Mouse (Mus musculus): ENCODE measurements around the gene Slc35a5. TPM values are rescaled to one million over a fixed set of nuclear protein-coding genes. Genes with fewer than 3 reads are reported as not detected.

Gene Slc35a5
- total RNA-seq (2021): 1 to 10 TPM; 8.9 to 9.5 TPM
- long read RNA-seq, experiment 1, full-length matches to known transcripts: 6 of 10 reads
- long read RNA-seq, experiment 1, partial matches to known transcripts: 2 of 10 reads
- long read RNA-seq, experiment 1, other reads (novel, unspliced or antisense): 2 of 10 reads
- long read RNA-seq, experiment 2, full-length matches to known transcripts: 2 of 3 reads
- long read RNA-seq, experiment 2, partial matches to known transcripts: 1 of 3 reads
- long read RNA-seq, experiment 2, other reads (novel, unspliced or antisense): 0 of 3 reads

DNA sequence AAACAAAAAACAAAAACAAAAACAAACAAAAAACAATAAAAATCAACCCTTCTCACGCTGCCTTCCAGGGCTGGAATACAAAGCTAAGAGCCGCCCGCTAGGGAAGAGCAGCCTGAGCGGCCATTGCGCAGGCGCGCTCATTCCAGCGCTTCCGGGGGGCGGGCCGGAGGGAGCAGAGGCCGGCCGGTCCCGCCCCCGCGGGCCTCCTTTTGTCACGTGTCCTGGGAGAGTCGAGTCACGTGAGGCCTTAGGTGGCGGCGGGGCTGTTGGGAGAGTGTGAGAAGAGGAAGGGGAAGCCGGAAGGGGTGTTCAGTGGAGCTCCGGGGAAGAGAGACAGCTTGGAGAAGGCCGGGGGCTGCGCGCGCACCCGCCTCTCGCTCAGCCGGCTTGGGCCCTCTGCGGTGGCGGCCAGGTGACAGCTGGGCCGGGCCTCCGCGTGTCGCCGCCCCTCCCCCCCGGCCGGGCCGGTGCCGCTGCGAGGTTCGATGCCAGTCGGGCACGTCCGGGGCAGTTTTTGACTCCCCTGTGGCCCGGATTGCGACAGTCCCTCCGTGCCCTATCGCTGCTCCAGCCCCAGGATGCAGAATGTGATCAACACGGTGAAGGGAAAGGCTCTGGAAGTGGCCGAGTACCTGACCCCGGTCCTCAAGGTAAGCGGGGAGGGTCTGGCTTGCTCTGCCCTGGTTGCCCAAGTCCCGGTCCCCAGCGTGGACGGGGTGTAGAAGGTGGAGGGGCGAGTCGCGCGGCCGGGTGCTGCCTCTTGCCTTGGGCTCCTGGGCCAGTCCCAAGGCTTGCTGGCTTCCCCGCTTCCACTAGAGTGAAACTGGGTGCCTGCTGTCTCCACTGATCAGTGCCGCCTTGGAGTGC, at the start of gene Slc35a5, which contains the start of gene Atg3:
Gene Slc35a5, minus strand, starts transcription at position 185 of the 867 bp plus-strand sequence.
Gene Atg3, plus strand, starts transcription at position 264 of the 867 bp plus-strand sequence.
- DNase-seq: peak; percentile 95

DNA sequence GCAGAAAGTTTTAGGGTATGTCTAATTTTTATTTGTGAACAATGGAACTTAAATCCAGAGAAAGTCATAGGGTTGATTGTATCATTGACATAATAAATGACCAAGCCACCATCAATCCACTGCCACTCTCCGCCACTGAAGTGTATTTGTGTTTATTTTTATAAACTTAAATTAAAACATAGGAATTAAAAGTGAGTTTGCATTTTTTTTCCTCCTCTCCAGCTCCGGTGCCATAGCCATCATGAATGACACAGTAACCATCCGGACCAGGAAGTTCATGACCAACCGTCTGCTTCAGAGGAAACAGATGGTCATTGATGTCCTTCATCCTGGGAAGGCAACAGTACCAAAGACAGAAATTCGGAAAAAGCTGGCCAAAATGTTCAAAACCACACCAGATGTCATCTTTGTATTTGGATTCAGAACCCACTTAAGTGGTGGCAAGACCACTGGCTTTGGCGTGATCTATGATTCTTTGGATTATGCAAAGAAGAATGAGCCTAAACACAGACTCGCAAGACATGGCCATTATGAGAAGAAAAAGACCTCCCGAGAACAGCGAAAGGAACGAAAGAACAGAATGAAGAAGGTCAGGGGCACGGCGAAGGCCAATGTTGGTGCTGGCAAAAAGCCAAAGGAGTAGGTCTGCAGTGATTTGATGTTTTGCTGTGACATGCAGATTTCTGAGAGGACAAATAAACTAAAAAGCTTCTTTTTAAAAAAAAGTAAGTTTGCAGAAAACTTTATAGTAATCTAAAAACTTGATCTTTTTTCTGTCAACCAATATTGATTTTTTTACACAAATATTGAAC, 46.6 kb upstream of the Slc35a5 start:
- DNase-seq: no peak

DNA sequence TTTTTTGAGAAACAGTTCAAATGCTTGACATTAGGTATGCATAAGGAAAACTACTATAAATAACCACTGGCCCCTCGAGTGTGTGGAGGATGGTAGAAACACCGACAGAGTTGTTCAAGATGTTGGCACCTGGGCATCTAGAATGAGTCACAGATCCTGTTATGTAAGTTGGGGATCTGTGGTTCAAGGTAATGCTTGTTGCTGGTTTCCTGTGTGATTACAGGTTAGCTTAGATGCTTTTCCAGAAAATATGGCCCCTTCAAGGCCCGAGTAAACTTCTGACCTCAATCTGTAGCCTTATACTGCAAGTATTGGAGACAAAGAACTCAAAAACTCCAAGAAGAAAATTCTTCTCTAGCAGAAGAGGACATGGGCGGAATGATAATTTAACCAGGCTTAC, 45.9 kb upstream of the Slc35a5 start:
- no peak for DNase-seq

DNA sequence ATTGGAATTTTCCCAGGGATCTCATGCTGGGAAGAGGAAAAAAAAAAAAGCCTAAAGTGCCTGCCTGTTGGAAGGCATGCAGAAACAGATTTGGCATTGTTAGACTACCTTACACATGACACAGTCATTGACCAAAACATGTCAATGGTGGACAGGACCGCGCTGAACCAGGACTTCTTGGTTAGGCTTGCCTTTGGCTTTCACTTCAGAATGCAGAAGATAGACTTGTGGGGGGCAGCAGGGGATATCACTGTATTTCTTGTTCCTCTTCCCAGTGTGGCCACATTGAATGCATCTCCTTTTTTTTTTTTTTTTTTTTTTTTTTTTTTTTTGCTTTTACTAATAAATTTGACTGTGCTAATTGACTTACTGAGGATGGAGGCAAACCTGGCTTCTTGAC, 42.9 kb upstream of the Slc35a5 start:
- DNase-seq: no peak

DNA sequence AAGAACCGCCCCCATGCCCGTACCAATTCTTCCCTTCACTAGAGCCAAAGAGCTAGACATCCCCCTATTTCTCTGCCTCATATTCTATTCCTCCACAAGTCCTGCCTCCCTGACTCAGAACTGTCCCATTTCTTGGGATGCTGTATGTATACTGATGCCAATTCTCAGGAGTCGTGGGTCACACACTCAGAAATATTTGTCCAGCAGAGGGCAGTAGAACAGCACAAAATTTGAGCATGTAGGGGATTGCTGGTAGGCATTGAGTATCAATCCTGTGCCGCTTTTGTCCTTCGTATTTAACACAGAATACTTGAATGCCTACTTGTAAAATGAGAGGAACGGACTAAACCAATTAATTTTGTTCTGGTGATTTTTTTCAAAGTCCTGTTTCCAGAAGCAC, 38.3 kb upstream of the Slc35a5 start:
- peak; percentile 42 for DNase-seq

DNA sequence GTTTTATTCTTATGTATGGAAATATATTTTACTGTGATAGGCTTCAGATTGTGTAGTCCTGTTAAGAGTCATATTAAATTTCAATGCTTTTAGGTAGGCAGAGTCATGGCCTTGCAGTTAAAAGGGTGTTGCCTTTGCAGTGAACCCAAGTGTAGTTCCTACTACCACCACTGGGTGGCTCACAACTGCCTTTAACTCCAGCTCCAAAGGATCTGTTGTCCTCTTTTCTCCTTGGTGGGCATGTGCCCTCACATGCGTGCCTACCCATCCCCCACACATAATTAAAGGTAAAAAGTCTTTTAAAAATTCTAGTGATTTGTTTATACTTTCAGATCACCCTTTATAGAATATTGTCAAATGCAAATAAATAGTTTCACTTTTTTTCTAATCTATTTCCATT, 34.1 kb upstream of the Slc35a5 start:
- DNase-seq: peak; percentile 75

DNA sequence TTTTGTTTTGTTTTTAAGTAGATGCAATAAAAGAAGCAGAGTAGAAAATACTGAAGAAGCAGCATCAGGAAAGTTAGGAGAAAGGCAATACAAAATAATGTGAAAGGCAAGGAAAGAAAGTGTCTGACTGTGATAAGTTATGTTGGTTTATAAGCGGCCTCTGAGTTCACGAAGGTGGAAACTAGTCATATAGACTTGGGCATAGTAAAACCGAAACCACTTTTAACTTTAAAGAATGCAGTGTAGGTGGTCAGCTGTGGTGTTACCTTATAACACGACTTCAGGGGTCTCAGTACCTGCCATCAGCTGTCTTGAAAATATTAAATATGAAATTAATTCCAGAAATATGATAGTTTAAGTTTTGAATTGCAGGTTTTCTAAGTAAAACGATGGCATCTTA, 23.3 kb upstream of the Slc35a5 start:
- DNase-seq: no peak

DNA sequence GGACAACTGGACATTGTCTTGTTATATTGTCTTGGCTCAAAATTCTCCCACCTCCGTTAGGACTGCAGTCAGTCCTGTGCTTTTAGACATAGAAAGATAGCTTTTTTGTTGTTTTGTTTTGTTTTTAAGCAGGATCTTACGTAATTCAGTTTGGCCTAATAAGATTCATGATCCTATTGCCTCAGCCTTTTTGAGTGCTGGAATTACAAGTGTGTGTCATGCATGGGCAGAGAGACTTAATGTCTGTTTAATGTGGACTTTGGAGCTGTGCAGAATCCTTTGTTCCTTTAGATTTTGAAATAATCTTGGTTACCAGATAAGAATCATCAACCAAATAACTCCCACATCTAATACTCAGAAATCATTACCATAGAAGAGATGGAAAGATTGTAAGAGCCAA, 20.0 kb upstream of the Slc35a5 start:
- no peak for DNase-seq

DNA sequence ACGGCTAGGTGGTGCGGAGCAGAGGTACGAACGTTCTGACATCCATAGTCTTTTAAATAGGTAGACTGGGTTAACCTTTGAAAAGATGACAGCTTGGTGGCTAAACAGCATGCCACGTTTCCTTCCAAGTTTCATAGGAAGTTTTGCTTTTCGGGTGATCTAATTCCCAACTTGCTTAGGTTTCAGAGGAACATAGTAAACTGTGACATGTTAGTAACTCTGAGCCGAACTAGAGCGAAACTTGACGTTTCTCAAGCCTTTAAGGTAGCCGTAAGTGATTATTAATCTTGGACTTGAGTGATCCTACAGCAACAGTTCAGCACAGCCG, 847 bp upstream of the Slc35a5 start:
- no peak for DNase-seq

DNA sequence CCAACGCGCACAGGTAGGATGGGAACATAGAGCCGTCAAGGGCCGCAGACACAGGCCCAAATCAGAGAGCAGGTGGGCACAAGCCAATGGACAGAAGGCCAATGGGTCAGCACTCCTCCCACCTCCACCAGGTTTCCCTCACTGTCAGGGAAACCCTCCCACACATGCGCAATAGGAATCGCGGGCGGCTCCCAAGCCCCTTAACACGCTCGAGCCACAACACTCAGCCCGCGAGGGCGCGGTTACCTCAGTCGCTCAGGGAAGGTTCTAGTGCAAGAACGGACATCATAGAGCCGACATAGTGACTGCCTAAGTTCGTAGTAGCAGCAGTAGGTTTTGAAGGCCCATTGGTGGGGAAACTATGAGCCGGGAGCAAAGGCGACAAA, 377 bp downstream of the Slc35a5 start:
- peak; percentile 64 for DNase-seq

DNA sequence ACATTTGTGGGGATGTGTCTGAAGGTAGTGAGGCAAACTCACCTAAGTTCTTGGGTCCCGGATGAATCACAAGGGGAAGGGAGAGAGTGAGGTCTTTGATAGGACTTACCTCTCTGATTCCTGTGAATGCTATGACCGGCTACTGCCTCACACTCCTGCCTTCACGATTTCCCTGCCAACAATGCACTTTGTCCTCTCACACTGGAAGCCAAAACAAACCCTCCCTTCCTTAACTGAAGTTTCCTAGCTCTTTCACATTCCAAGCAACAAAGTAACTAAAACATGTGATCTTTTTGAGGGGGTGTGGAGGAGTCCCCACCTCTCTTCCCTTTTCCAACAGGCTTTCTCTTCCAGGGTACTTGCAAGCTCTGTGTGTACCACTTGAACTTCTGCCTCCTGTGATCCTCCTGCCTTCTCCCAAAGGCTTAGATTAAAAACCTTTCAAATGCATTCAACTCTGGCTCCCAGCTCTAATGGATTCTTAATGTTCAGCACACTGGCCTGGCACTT, 3.7 kb downstream of the Slc35a5 start:
- no peak for DNase-seq

DNA sequence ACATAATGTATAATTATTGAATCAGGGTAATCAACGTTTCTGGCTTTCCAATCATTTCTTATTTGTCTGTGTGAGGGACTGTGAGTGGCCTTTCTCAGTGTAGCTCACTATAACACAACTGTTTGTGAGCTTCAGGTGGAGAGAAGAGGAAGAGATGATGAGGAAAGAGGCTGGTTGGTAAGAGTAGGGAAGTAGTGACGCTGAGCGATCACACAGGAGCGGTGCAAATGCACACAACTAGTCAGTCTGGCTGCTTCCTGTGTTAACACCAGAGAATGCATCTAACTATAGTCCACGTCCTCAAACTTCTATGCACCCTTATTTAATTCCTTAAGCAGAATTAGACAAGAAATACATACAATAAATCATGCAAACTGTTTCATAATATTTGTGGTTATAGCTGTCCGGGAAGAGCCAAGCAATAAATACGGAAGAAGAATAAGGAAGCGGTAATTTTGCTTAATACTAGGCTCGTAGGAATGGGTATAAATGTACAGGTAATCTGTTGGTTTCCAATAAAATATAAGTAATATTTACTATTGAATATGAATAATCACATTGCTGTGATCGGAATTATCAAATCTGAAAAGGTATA, 9.9 kb downstream of the Slc35a5 start:
- no peak for DNase-seq

DNA sequence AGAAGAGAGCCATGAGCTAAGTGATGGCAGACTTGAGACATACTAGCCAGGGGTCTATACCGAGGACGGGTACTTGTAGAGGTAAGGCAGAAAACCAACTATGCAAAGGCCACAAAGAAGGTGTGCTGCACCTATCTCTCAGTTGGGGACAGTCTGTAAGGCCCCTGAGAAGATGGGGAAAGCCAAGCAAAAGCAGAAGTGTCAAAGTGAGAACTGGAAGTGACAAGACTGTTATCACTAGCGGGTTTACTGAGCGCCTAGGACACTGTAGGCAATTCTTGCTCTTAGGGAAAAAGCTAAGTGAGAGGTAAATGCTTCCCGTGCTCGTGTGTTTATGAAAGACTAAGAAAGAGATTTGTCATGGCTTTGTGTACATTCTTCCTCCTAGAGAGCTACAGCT, 13.4 kb downstream of the Slc35a5 start:
- no peak for DNase-seq

DNA sequence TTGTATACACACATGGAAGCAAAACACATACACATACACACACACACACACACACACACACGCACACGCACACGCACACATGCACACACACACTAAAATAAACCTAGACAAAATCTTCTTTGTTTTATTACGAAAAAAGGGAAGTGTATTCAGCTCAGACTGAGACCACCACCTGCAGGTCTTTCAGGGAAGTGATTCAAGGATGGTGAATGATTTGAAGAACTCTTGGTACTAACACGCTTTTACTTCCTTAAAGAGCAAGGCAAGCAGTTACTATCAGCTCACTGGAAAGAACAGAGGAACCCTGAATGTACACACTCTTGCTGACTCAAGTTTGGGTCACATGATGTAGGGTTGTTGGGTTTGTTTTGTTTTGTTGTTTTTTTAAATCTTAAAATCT, 15.9 kb downstream of the Slc35a5 start:
- no peak for DNase-seq

DNA sequence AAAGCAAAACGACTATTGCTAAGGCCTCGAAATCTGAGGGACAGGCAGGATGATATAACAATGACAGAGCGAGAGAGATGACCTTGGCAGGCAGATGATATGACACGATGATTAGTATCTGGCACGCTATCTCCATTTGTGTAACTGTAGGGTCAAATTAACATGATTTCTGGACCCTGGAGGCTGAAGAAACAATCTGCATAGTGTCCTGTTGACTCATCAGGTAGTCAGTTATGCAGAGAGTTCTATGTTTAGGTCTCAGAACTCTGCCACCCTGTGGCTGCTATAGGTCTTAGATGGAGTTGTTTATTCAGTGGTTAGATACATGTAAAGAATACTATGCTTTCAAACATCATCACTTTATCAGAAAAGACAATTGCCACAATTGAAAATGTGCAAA, 16.8 kb downstream of the Slc35a5 start:
- DNase-seq: no peak

DNA sequence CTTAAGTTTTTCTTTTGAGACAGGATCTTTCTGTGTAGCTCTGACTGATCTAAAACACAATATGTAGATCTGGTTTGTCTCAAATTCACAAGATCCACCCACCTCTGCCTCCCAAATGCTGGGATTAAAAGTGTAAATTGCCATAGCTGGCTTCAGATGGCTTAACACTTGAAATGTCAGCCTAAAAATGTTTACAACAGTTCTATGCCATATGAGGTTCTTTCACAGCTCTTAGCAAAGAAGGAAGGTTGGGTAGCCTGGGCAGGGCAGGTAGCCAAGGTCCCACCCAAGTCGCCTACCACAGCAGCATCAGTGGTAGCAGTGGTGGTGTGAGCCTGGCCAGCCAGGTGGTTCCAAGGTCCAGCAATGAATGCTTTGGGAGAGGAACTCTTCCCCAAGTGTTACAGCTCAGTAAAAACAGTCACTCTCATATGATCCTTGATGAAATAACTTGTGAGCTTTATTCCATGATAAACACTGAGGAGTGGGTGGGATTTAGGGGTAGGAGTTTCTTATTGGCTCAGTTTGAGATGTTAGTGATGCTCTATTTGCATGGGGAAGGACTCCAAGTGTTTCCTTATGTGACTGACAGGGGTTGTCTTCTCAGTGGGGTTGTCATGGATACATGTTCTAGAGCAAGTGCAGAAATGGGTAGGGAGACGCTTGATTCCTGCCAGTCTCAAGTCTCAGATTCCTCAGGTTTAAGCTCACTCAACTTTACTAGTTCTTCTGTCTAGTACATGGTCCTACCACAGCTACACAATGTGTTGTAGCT, 30.4 kb downstream of the Slc35a5 start:
- DNase-seq: no peak

DNA sequence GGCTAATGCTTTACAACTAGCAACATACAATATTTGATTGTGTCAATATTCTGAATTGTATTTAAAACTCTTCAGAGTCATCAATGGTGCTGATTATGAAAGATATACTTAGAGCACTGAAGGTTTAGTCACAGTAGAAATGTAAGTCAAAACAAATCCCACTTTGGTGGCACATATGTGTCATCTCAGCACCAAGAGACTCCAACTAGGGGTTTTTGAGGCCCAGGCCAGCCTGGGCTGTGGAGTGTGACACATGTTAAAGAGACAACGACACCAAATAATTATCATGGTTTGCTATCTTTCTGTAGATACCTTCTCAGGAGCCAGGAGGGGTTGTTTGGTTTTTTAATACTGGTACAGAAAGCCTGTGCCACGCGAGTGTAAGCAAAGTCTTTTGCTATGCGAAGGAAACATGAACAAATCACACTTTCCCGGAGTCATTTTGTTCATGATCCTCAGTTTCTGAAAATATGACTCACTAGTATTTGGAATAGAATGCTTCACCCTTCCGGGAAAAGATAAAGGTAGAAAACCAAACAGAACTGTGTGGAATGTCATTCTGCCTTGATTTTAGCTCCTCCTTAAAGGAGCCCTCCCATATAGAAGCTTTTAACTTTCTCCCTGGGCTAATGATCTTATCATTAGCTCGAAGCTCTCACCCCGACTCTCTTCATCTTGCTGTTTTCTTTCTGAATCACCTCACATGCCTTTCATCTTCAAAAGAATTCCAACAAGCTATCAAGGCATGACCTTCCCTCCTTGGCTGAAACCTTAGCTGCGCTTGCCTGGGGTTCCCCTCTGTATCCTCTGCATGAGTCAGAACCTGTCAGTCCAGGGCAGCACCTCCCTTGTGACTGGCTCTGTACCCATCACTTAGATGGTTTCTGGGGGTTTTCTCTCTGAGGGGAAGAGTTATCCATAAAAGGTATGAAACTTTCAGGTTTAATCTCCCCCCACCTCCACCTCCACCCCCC, 34.0 kb downstream of the Slc35a5 start:
- no peak for DNase-seq

DNA sequence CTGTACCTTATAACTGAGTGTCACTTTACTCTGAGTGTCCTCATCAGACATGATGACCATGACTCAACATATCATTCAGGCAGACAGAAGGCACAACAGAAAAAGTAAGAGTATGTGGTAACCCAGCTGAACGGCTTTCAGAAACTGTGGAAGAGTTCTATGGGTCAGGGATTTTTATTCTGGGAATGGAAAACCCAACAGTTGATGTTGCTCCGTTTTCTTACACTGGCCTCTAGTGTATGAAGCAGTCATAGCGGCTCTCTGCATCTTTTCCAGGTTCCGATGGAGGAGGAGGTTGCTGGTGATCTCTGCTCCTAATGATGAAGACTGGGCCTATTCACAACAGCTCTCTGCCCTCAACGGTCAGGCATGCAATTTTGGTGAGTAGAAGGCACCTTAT, 35.9 kb downstream of the Slc35a5 start:
- DNase-seq: no peak

DNA sequence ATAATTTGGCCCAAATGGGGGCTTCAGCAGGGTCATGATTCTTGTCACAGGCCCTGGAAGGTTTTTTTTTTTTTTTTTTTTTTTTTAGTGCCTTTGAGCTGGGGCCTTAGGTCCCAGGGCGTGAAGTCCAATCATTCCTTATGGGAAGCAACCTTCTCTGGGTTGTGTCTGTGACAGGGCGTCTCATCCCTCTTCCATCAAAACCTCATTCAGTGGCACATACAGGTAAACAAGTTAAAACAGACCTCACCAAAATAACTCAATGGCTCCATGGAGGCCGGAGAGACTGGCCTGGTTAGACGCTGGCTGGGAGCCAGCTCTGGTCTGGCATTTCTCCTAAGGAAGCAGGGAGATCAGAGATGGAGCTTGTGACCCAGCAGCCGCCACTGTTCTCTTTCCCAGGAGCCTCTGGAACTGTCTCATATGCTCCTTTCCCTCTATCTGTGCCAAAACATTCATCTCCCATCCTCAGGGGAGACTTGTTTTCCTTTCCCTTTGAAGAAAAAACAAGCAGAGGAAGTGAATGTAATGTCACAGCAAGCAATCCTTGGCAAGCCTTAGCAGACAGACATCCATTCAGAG, 37.6 kb downstream of the Slc35a5 start:
- peak; percentile 74 for DNase-seq

DNA sequence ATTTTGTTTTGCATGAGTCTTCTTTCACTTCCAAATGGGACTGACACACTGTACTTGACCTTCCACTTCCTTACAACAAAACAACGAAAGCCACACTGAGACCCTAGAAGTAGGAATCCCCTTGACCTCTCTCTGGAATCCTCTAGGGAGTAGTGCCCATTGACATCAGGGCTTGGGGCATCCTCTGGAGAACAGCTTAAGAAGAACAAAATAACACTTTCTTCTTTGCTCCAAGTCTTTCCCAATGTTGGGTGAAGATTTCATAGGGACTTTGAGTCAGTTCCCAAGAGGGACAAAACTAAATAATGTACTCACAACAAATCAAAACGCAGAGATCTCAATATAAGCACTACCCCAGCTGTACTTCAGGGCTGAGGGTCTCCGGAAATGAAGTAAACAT, 39.7 kb downstream of the Slc35a5 start:
- no peak for DNase-seq
